Mouse (Mus musculus) spleen, postnatal 10 days (tissue): ENCODE measurements around the gene Dirc2.

Experiments used
- DNase-seq, 2 experiments: peaks; one replicate each; pipeline ENCODE4 v3.0.0; 2021 to 2022; ENCODE audit warnings: low spot score in 2 of 2

Gene Dirc2

GRCm38 (mm10) chr16:35768785-35769642 is at the start of gene Dirc2:
Gene Dirc2 (minus strand): TSS chr16:35769356.
- peak; percentile 78 to 86 for DNase-seq

GRCm38 (mm10) chr16:35817255-35818089 is 48.3 kb upstream of the Dirc2 start:
- DNase-seq: peak; percentile 80 to 85

- DNase-seq: no peak
These were observed 44.0 kb upstream of the Dirc2 start for GRCm38 (mm10) chr16:35813119-35813518.

- peak; percentile 39 to 46 for DNase-seq
These were observed 39.7 kb upstream of the Dirc2 start for GRCm38 (mm10) chr16:35808838-35809237.

- no peak for DNase-seq
These were observed 38.5 kb upstream of the Dirc2 start for GRCm38 (mm10) chr16:35807663-35807992.

- peak in 1 of 2 experiments; percentile 35 for DNase-seq
These were observed 38.0 kb upstream of the Dirc2 start for GRCm38 (mm10) chr16:35806973-35807662.

GRCm38 (mm10) chr16:35803723-35804122 is 34.6 kb upstream of the Dirc2 start:
- DNase-seq: no peak

- no peak for DNase-seq
These were observed 33.0 kb upstream of the Dirc2 start for GRCm38 (mm10) chr16:35802163-35802562.

- no peak for DNase-seq
These were observed 22.9 kb upstream of the Dirc2 start for GRCm38 (mm10) chr16:35791962-35792521.

- DNase-seq: no peak
These were observed 19.2 kb upstream of the Dirc2 start for GRCm38 (mm10) chr16:35788330-35788729.

- DNase-seq: no peak
These were observed 18.5 kb upstream of the Dirc2 start for GRCm38 (mm10) chr16:35787568-35788189.

GRCm38 (mm10) chr16:35787163-35787562 is 18.0 kb upstream of the Dirc2 start:
- DNase-seq: no peak

- DNase-seq: no peak
These were observed 15.1 kb upstream of the Dirc2 start for GRCm38 (mm10) chr16:35784134-35784725.

- DNase-seq: no peak
These were observed 14.0 kb upstream of the Dirc2 start for GRCm38 (mm10) chr16:35783207-35783573.

- no peak for DNase-seq
These were observed 13.5 kb upstream of the Dirc2 start for GRCm38 (mm10) chr16:35782451-35783206.

GRCm38 (mm10) chr16:35781651-35782050 is 12.5 kb upstream of the Dirc2 start:
- DNase-seq: no peak

- no peak for DNase-seq
These were observed 11.9 kb upstream of the Dirc2 start for GRCm38 (mm10) chr16:35781096-35781495.

- no peak for DNase-seq
These were observed 10.5 kb upstream of the Dirc2 start for GRCm38 (mm10) chr16:35779681-35780080.

- no peak for DNase-seq
These were observed 8.6 kb upstream of the Dirc2 start for GRCm38 (mm10) chr16:35777768-35778167.

- DNase-seq: no peak
These were observed 7.6 kb upstream of the Dirc2 start for GRCm38 (mm10) chr16:35776737-35777136.
